Mouse (Mus musculus) left cerebral cortex, adult 2 months (tissue): ENCODE data around the gene Mars. TPM values are rescaled to one million over a fixed set of nuclear protein-coding genes. Genes with fewer than 3 reads are reported as not detected.
A peak's percentile ranks its signal among the peaks of the same experiment; 100 is the strongest.

ENCODE experiments used
- DNase-seq, 2 experiments: peaks; one replicate each; pipeline ENCODE4 v3.0.0; 2021 to 2022; ENCODE audit warnings: low spot score in 2 of 2, mixed read lengths in 1 of 2; ENCODE audit errors: extremely low spot score in 1 of 2
- H3K27ac ChIP-seq: fragments of 200-600 bp; 2 replicates; pipeline ENCODE4 v1.8.1; 2022
- H3K4me3 ChIP-seq: fragments of 200-600 bp; 2 replicates; pipeline ENCODE4 v1.8.1; 2022
- CTCF ChIP-seq: fragments of 200-600 bp; IDR thresholded peaks from 2 replicates; pipeline ENCODE4 v1.8.1; 2022; ENCODE audit warnings: antibody characterized with exemption, mild to moderate bottlenecking, moderate library complexity
- intact Hi-C: fragments of 180-260 bp; cut with DNase I; formaldehyde crosslinking; loops from one replicate; pipeline ENCODE4 v1.15.1; 2025
- total RNA-seq, 2 experiments: library from RNA; stranded (reverse); gene quantifications; 2 replicates each; pipeline ENCODE4 v1.2.3; 2021

The Mars gene
- total RNA-seq, 2 experiments from 2014 or later: 55.3 to 61.5 TPM

- TF ChIP-seq CTCF: no peak
- Histone ChIP-seq H3K27ac (no peak overlapping the region), H3K4me3 (no peak overlapping the region)
- intact Hi-C loops: no loop called here
- DNase-seq: no peak
Measured at GRCm38 (mm10) chr10:127264971-127265370, 46.6 kb downstream of the Mars start.

- no peak overlapping the region for H3K27ac ChIP-seq
- intact Hi-C loops: no loop called here
Measured at GRCm38 (mm10) chr10:127264336-127264735, 47.2 kb downstream of the Mars start.

GRCm38 (mm10) chr10:127263631-127264030 lies 48.0 kb downstream of the Mars start:
- H3K27ac ChIP-seq: peak overlapping the region; percentile 87

More at GRCm38 (mm10) chr10:127264336-127264735, 47.2 kb downstream of the Mars start:
- DNase-seq: no peak
- H3K4me3 ChIP-seq: no peak overlapping the region
- TF ChIP-seq CTCF: no peak

DNA sequence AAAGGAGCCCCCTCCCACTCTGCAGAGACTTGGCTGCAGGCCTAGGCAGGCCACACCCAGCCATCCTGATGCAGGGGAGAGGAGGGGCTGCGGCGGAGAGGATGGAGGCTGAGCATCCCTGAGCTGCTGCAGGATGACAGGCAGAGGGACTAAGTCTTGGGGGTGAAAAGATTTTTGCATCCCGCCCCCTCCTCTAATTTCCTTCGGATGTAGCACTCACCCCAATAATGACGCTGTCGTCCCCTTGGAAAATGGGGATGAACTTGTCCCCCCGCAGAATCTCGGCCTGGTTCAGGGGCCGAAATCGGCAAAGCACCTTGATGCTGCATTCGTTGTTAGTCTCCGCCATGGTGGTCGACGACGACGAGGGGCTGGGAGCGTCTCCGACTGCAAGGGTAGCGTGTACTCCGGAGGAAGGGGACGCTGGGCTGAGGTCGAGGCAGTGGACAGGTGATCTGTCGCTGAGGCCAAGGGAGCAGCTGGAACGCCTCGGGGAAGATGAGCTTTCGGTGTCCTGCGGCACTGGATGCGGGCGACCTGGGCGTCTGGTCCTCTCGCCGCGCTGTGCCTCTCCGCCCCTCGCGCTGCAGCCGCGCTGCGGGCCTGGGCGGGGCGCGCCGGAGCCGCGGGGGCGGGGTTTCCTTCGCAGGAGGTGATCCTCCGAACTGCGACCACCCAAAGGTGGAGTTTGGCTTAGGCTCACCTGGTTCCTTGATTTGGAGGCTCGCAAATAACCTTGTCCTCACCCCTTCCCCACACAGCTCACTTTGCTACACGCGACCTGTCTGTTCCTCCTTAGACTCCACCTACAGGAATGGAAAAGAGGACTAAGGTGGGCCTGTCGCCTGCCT lies 48.8 kb downstream of the Mars start, which contains the start of gene Kif5a:
TSS of gene Kif5a (minus strand) at position 801 of the 851 bp plus-strand sequence.
- Histone ChIP-seq H3K4me3 (peak within 1 kb of the TSS; percentile 79), H3K27ac (peak within 1 kb of the TSS; percentile 87)
- no peak; the same call in 1 of the 2 replicates for TF ChIP-seq CTCF
- intact Hi-C loops: no loop called here
- peak; percentile 82 to 85 for DNase-seq

More at GRCm38 (mm10) chr10:127263631-127264030, 48.0 kb downstream of the Mars start:
- no peak for DNase-seq
- TF ChIP-seq CTCF: no peak
- intact Hi-C loops: no loop called here
- peak overlapping the region; percentile 79 for H3K4me3 ChIP-seq

- no peak for TF ChIP-seq CTCF
- intact Hi-C loops: no loop called here
- peak overlapping the region; percentile 79 for H3K4me3 ChIP-seq
- no peak for DNase-seq
- H3K27ac ChIP-seq: peak overlapping the region; percentile 87
Measured at GRCm38 (mm10) chr10:127261706-127262547, 49.7 kb downstream of the Mars start.

GRCm38 (mm10) chr10:127258489-127258888 lies 53.1 kb downstream of the Mars start:
- intact Hi-C loops: no loop called here
- DNase-seq: no peak
- Histone ChIP-seq H3K4me3 (peak overlapping the region; percentile 32), H3K27ac (no peak overlapping the region)
- no peak for TF ChIP-seq CTCF

GRCm38 (mm10) chr10:127257790-127258189 lies 53.8 kb downstream of the Mars start:
- H3K4me3 ChIP-seq: no peak overlapping the region
- intact Hi-C loops: no loop called here

GRCm38 (mm10) chr10:127255625-127256345 lies 55.8 kb downstream of the Mars start:
- intact Hi-C loops: no loop called here
- no peak for DNase-seq
- TF ChIP-seq CTCF: peak; percentile 24
- Histone ChIP-seq H3K27ac (no peak overlapping the region), H3K4me3 (no peak overlapping the region)

More at GRCm38 (mm10) chr10:127257790-127258189, 53.8 kb downstream of the Mars start:
- H3K27ac ChIP-seq: no peak overlapping the region
- TF ChIP-seq CTCF: no peak
- DNase-seq: no peak

- TF ChIP-seq CTCF: no peak
- H3K4me3 ChIP-seq: no peak overlapping the region
- DNase-seq: no peak
- H3K27ac ChIP-seq: no peak overlapping the region
- intact Hi-C loops: no loop called here
Measured at GRCm38 (mm10) chr10:127250810-127251209, 60.8 kb downstream of the Mars start.

Other genes starting within 250 kb of the Mars start
- 10 to 100 TPM; 74.4 to 75.2 TPM for gene Cdk4, start 248.3 kb downstream of the Mars start, total RNA-seq
- 10 to 100 TPM; 63.7 to 64.4 TPM for gene Tspan31, start 241.5 kb downstream of the Mars start, total RNA-seq
- gene Agap2, start 236.5 kb downstream of the Mars start, total RNA-seq: 100 to 1,000 TPM; 627 to 694 TPM
- gene Os9, start 190.7 kb downstream of the Mars start, total RNA-seq: 100 to 1,000 TPM; 109 to 114 TPM
- gene B4galnt1, start 146.6 kb downstream of the Mars start, total RNA-seq: 100 to 1,000 TPM; 122 to 125 TPM
- gene Slc26a10, start 131.1 kb downstream of the Mars start, total RNA-seq: 1 to 10 TPM; 3.8 TPM
- gene Arhgef25, start 121.7 kb downstream of the Mars start, total RNA-seq: 100 to 1,000 TPM; 198 to 208 TPM
- gene Dtx3, start 116.1 kb downstream of the Mars start, total RNA-seq: 100 to 1,000 TPM; 207 to 223 TPM
- gene Pip4k2c, start 100.2 kb downstream of the Mars start, total RNA-seq: 100 to 1,000 TPM; 113 to 115 TPM
- gene Kif5a, start 48.4 kb downstream of the Mars start, total RNA-seq: 1,000 to 10,000 TPM; 1,016 to 1,023 TPM
- 100 to 1,000 TPM; 254 to 259 TPM for gene Dctn2, start 45.4 kb downstream of the Mars start, total RNA-seq
- 10 to 100 TPM; 42.2 to 52.4 TPM for gene Mbd6, start 22.8 kb downstream of the Mars start, total RNA-seq
- gene Arhgap9, start 10.2 kb upstream of the Mars start, total RNA-seq: 1 to 10 TPM in 1 of 2 experiments, under 1 TPM in 1; 0.47 to 1.2 TPM
- gene Gli1, start 30.2 kb upstream of the Mars start, total RNA-seq: 1 to 10 TPM; 3.3 to 4.5 TPM
- gene Inhbe, start 42.6 kb upstream of the Mars start, total RNA-seq: under 1 TPM in 1 of 2 experiments, not detected in 1; 0.29 TPM
- not detected for gene Inhbc, start 58.6 kb upstream of the Mars start, total RNA-seq
- gene R3hdm2, start 68.5 kb upstream of the Mars start, total RNA-seq: 100 to 1,000 TPM; 365 to 382 TPM
- 1 to 10 TPM; 2.6 to 9.9 TPM for gene Stac3, start 189.9 kb upstream of the Mars start, total RNA-seq
- gene Ndufa4l2, start 203.2 kb upstream of the Mars start, total RNA-seq: 1 to 10 TPM; 4.2 to 5.6 TPM
- 10 to 100 TPM; 24.1 to 26.0 TPM for gene Shmt2, start 210.7 kb upstream of the Mars start, total RNA-seq
- gene Nxph4, start 222.8 kb upstream of the Mars start, total RNA-seq: 1 to 10 TPM; 5.4 to 5.5 TPM